Mouse (Mus musculus) cerebellum, adult 9-10 months (tissue): Measurements from ENCODE around the gene Gm17654.
"Not testable (repeated sequence)": the region's sequence is repeated elsewhere in the genome, so short reads cannot be mapped to it uniquely, and the experiment has no call there.

ENCODE experiments used
- DNase-seq: peaks from one replicate; pipeline ENCODE4 v3.0.0; 2022

The Gm17654 gene

DNA sequence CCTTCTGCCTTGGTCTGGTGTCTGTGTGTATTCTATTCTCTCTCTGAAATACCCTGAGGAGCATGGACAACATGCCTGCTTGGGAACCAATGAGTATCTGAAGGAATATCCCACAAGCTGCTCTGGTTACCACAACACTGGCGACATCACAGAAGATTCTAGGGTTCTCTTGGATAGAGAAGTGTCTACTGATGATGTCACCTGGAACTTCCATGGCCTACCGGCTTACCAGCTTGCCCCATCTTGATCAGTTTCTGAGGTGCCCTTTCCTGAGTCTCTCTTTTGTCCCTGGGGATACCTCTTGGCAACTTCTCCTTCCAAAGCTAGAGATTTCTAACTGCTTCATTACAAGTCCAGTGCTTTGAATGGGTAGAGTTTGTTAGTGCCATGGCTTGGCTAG, at the start of gene Gm17654:
Gene Gm17654 (minus strand): TSS at position 101 of the 400 bp plus-strand sequence.
- not testable (repeated sequence) for DNase-seq

- DNase-seq, result not testable (repeated sequence)
Observed at GRCm38 (mm10) chr14:43607913-43608312, 29.0 kb upstream of the Gm17654 start, which contains the start of gene Gm10375. Gm10375 (minus strand) TSS chr14:43608013.

DNA sequence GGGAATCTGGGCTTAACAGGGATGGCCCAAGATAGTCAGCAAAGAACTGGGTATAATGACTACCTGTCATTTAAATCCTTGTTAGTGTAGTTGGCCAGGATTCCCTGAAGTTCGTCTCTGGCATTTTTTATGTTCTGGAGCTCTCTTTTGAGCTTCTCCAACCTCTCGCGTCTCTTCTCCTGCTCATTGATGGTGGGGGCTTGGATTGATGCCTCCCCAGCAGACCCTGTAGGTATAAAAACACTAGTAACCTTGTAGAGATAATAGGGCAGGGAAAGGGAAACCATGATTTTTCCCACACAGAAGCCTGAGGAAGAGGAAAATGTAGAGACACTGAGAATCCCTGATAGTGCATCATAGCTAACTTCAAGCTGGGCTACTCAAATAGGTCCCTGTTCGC, 977 bp downstream of the Gm17654 start:
- not testable (repeated sequence) for DNase-seq

DNA sequence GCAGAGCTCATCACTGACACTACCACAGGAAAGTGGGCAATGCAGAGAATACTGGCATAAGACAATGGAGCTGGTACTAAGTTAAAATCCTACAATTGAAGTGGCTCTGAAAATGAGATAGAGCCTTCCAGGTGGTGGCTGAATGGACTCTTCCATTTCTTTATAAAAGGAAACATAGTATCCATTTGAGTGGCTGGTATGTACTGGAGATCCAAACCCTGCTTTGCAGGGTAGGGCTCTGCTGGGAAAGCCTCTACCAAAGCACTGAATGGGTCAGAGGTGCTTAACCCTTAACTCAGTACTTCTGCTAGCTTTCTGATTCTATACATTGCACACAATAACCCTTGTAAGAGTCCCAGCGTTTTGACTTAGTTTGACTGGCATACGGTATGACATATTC, 26.7 kb downstream of the Gm17654 start:
- DNase-seq, result not testable (repeated sequence)

DNA sequence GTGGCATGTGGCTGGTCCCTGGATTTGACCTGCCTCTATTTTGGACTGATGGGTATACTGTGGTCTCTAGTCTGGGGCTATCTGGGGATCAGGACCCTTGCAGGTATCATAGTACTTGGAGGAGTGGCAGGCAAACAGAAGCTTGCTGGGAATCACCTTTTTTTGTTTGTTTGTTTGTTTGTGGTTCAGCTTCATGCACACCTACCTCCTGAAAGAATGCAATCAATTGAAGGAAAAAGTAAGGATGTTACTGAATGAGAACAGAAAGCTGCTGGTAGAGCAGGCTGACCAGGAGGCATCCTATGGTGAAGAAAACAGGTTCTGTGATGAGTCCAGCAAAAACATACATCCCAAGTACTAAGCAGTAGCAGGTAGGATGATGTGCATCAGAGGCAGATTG, 32.7 kb downstream of the Gm17654 start:
- DNase-seq, result not testable (repeated sequence)

- DNase-seq, result not testable (repeated sequence)
Observed at GRCm38 (mm10) chr14:43543276-43543675, 35.7 kb downstream of the Gm17654 start, which contains the start of gene Gm5799. Gm5799 (plus strand) TSS chr14:43543576.

DNA sequence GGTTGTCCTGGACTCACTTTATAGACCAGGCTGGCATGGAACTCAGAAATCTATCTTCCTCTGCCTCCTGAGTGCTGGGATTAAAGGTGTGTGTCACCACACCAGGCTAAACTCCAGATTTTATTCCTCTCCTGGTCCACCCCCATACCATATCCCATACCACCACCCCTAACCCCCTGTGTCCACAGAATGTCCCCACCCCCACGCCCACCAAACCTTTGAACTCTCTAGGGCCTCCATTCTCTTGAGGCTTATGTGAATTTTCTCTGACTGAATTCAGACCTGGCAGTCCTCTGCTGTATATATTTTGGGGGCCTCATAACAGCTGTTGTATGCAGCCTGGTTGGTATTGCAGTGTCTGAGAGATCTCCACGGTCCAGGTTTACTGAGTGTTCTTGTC, 40.8 kb downstream of the Gm17654 start:
- not testable (repeated sequence) for DNase-seq

DNA sequence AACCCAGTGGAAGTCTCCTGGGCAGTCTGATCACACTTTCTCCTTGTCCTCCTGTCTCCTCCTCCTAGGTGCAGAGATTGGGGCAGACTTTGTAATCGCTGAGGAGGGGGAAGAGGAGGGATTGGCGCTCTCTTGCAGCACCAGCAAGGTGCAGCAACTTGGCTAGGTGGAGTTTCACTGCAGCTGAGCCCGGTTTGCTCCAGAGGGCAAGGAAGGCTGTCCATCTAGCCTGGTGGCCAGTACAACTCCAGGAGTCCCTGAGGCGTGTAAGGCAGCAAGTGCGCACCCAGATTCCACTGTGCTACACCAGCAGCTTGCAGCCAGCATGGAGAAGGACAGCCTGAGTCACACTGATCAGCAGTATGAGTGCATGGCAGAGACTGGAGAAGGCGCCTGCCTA, 46.6 kb downstream of the Gm17654 start:
- not testable (repeated sequence) for DNase-seq

DNA sequence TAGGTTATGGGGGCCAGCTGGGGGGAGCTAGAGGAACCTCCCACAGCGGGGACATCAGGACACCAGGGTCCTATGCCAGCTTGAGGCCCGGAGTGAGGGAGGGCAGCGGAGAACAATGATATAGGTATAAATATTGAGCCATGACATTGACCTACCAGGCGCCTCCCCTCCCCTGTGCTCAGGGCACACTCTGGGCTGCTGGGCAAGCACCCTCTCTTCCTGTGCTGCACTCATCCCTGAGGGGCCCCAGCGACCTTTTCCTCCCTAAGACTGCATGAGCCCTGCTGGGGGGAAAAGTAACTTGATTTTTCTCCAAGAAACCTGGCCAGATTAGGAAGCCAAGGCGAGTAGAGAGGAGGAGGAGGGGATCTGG, 46.9 kb downstream of the Gm17654 start:
- DNase-seq, result not testable (repeated sequence)

DNA sequence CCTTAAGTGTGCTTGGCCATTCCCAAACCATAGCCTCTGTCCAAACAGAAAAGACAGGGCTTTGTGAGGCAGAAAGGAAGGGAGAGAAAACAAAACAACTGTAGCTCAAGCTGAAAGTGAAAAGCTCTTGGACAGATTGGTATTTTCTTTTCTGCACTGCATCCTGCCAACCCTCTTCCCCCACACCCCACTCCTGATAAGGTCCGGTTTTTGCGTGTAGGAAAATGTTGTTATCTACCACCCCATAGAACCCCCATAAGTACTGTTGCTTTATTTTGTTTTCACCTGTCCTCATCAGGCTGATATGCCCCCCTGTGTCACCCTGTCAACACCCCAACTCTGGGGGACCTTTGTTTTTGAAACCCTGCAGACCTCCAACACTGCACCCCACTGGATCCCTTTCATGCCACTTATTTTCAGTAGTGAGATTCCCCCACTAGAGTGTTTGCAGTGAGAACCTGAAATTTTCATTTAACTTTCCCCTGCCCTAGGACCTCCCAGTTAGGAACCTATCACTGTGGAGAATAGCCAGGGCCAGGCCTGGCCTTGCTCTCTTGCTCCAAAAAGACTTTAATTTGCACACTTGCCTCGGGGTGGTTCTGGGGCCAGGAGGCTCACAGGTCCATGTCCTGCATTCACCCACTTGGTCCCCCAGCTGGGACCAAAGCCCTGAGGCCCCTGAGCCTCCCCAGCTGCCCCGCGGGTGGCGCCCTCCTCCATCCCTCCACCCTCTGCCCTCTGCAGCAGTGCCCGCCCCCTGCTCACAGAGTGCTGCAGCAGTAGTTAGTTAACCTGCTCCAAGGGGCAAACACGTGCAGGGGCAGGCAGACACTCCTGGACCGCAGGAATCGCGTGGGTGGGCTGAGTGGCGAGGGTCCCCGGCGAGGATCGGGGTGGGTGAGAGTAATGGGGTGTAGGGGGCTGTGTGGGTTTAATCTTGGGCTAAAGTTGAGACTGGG, 47.6 kb downstream of the Gm17654 start:
- DNase-seq, result not testable (repeated sequence)
